Mouse (Mus musculus) midbrain, postnatal 0 days (tissue): ENCODE measurements at regions not wholly inside any gene's neighbourhood (a gene's known extent, or its start where the extent isn't known, plus 50 kb on each side); places are given as distances from the start of the nearest gene placed in this dataset.

ENCODE experiments used
- ATAC-seq: fragments of 200-750 bp; cut with Nextera tagmentation; 2 replicates; pipeline ENCODE4 v1.8.0; 2017; ENCODE audit warnings: moderate number of reproducible peaks, mild to moderate bottlenecking, moderate TSS enrichment, moderate library complexity; ENCODE audit not compliant: low FRiP score
- DNase-seq: peaks from one replicate; pipeline ENCODE4 v3.0.0-alpha.2; 2015; ENCODE audit warnings: low spot score
- H3K27ac ChIP-seq: fragments of 300-500 bp; sonication (generic); 2 replicates; pipeline ENCODE4 v1.5.1; 2014; ENCODE audit warnings: low read depth, mild to moderate bottlenecking, low read length, mixed read lengths
- H3K27me3 ChIP-seq: fragments of 300-500 bp; sonication (generic); 2 replicates; pipeline ENCODE4 v1.6.1; 2014; ENCODE audit warnings: low read length, control low read depth, mixed read lengths; ENCODE audit not compliant: insufficient read depth
- H3K36me3 ChIP-seq: fragments of 300-500 bp; sonication (generic); 2 replicates; pipeline ENCODE4 v1.6.1; 2014; ENCODE audit warnings: low read length, control low read depth, mixed read lengths; ENCODE audit not compliant: insufficient read depth
- H3K4me1 ChIP-seq: fragments of 300-500 bp; sonication (generic); 2 replicates; pipeline ENCODE4 v1.6.1; 2014; ENCODE audit warnings: mild to moderate bottlenecking, control low read depth, antibody characterized with exemption, low read length, mixed read lengths; ENCODE audit not compliant: insufficient read depth
- H3K4me2 ChIP-seq: fragments of 300-500 bp; sonication (generic); 2 replicates; pipeline ENCODE4 v1.6.1; 2014; ENCODE audit warnings: low read depth, mild to moderate bottlenecking, low read length, mixed read lengths; ENCODE audit not compliant: poor library complexity, severe bottlenecking
- H3K4me3 ChIP-seq: fragments of 300-500 bp; sonication (generic); 2 replicates; pipeline ENCODE4 v1.5.1; 2014; ENCODE audit warnings: low read depth, mild to moderate bottlenecking, low read length, moderate library complexity
- H3K9ac ChIP-seq: fragments of 300-500 bp; sonication (generic); replicated peaks from 2 replicates; pipeline ENCODE4 v1.6.1; 2014; ENCODE audit warnings: mild to moderate bottlenecking, low read length, moderate library complexity, mixed read lengths; ENCODE audit not compliant: poor library complexity, severe bottlenecking
- H3K9me3 ChIP-seq: fragments of 300-500 bp; sonication (generic); 2 replicates; pipeline ENCODE4 v1.6.1; 2016; ENCODE audit warnings: low read length, control low read depth
- CTCF ChIP-seq: IDR thresholded peaks from 2 replicates; pipeline ENCODE4 v1.5.1; 2016; ENCODE audit warnings: antibody characterized with exemption, mild to moderate bottlenecking
- WGBS: fragments of 180-500 bp; shearing (Covaris S2); extraction: QIAGEN DNeasy Blood & Tissue Kit; methylation state at CpG from one replicate; pipeline ENCODE4 v1.1.7; 2014; 5-methylcytosine and 5-hydroxymethylcytosine counted together

GRCm38 (mm10) chr1:73847126-73847525, 277.1 kb downstream of the Tns1 start:
- no peaks in the 10 kb centered on the region; the same call in 1 of the 2 replicates for H3K27me3 ChIP-seq
- no peaks in the 10 kb centered on the region for H3K4me1 ChIP-seq

DNA sequence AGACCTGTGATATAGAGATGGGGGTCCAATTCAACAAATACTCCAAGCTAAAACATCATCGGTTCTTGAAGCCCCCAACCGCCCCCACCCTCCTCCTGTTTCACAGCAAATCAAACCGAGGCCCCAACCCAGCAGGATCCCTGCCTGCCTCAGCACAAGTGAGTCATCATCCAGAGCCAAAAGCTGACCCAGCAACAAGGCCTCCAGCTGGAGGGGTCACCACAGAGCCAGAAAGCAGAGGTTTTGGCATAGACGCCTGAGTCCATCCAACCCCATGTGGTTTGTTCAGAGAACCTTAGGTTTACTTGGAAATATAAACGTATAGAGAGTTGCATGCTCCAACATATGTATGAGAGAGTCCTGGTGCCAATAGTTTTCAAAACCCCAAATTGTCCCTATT, 279.1 kb downstream of the Tns1 start:
- H3K9me3 ChIP-seq, result no peaks in the 10 kb centered on the region
- DNase-seq, result no peak
- H3K4me1 ChIP-seq, result no peaks in the 10 kb centered on the region
- no peaks in the 10 kb centered on the region for H3K36me3 ChIP-seq
- H3K27ac ChIP-seq, result no peak overlapping the region
- no peak for TF ChIP-seq CTCF
- 77% methylated on average over 5 of the region's 5 CpGs for WGBS
- H3K9ac ChIP-seq, result no peak overlapping the region
- ATAC-seq, result no peak
- H3K4me3 ChIP-seq, result no peak overlapping the region
- H3K27me3 ChIP-seq, result no peaks in the 10 kb centered on the region; the same call in 1 of the 2 replicates
- H3K4me2 ChIP-seq, result no peak overlapping the region

More at GRCm38 (mm10) chr1:73847126-73847525, 277.1 kb downstream of the Tns1 start:
- WGBS, result 90% methylated on average over 3 of the region's 3 CpGs
- H3K9me3 ChIP-seq, result no peaks in the 10 kb centered on the region
- H3K4me2 ChIP-seq, result no peak overlapping the region
- no peak for TF ChIP-seq CTCF
- H3K4me3 ChIP-seq, result no peak overlapping the region
- no peak overlapping the region for H3K9ac ChIP-seq
- H3K36me3 ChIP-seq, result no peaks in the 10 kb centered on the region
- no peak for DNase-seq
- H3K27ac ChIP-seq, result no peak overlapping the region
- ATAC-seq, result no peak

- Histone ChIP-seq H3K9ac (no peak overlapping the region), H3K4me3 (no peak overlapping the region), H3K9me3 (no peaks in the 10 kb centered on the region), H3K4me2 (no peak overlapping the region), H3K36me3 (no peaks in the 10 kb centered on the region), H3K27me3 (no peaks in the 10 kb centered on the region; the same call in 1 of the 2 replicates), H3K4me1 (no peaks in the 10 kb centered on the region), H3K27ac (no peak overlapping the region)
- DNase-seq, result no peak
- ATAC-seq, result no peak
- 86% methylated on average over 3 of the region's 3 CpGs for WGBS
- no peak for TF ChIP-seq CTCF
These were observed 279.7 kb downstream of the Tns1 start for GRCm38 (mm10) chr1:73844574-73844973.

- WGBS, result 87% methylated on average over 2 of the region's 2 CpGs
- DNase-seq (no peak), ATAC-seq (no peak)
- no peak overlapping the region for H3K27ac ChIP-seq
- H3K27me3 ChIP-seq, result no peaks in the 10 kb centered on the region
- no peak for TF ChIP-seq CTCF
- no peak overlapping the region for H3K4me2 ChIP-seq
- H3K4me1 ChIP-seq, result no peaks in the 10 kb centered on the region
- no peaks in the 10 kb centered on the region for H3K9me3 ChIP-seq
- H3K4me3 ChIP-seq, result no peak overlapping the region
- no peak overlapping the region for H3K9ac ChIP-seq
- no peaks in the 10 kb centered on the region for H3K36me3 ChIP-seq
These were observed 284.9 kb downstream of the Tns1 start for GRCm38 (mm10) chr1:73839351-73839750.

- no peak for TF ChIP-seq CTCF
- Histone ChIP-seq H3K4me1 (no peaks in the 10 kb centered on the region), H3K27me3 (no peaks in the 10 kb centered on the region), H3K27ac (no peak overlapping the region), H3K4me2 (no peak overlapping the region), H3K36me3 (no peaks in the 10 kb centered on the region), H3K4me3 (no peak overlapping the region), H3K9ac (no peak overlapping the region), H3K9me3 (no peaks in the 10 kb centered on the region)
- DNase-seq (no peak), ATAC-seq (no peak)
These were observed 287.6 kb downstream of the Tns1 start for GRCm38 (mm10) chr1:73836680-73837079.

GRCm38 (mm10) chr1:73834566-73834965, 289.7 kb downstream of the Tns1 start:
- no peak for TF ChIP-seq CTCF
- no peak overlapping the region for H3K9ac ChIP-seq
- H3K27me3 ChIP-seq, result no peaks in the 10 kb centered on the region
- no peak overlapping the region for H3K4me2 ChIP-seq
- ATAC-seq (no peak), DNase-seq (no peak)
- 96% methylated on average over 1 of the region's 1 CpGs for WGBS
- no peaks in the 10 kb centered on the region for H3K9me3 ChIP-seq
- H3K4me3 ChIP-seq, result no peak overlapping the region
- H3K4me1 ChIP-seq, result no peaks in the 10 kb centered on the region
- H3K36me3 ChIP-seq, result no peaks in the 10 kb centered on the region
- no peak overlapping the region for H3K27ac ChIP-seq
